Mouse (Mus musculus): ENCODE results near the gene Fam114a1.

Gene Fam114a1

DNA sequence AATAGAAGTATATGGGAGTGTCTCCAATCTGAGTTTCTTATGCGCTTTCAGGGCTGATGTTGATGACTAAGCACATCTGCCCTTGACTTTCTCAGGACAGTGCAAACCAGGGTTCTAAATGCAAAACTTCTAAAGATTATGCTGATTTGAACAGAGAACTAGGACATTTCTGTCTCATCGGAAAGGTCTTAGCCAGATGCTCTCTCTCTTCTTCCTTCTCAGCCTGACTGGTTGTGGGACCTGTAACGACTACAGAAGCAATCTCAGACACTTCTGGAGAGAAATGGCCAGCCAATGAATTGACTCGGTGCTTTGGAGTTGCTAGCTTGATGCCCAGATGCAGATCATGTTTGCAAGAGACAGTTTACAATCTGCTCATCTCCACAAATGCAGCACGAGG is 80.0 kb downstream of the Fam114a1 start:
- intact Hi-C loops (cut with DNase I), result loop anchor here (5.0 kb wide), 1 partner anchor 43 kb away; no protein-coding TSS in a partner anchor

DNA sequence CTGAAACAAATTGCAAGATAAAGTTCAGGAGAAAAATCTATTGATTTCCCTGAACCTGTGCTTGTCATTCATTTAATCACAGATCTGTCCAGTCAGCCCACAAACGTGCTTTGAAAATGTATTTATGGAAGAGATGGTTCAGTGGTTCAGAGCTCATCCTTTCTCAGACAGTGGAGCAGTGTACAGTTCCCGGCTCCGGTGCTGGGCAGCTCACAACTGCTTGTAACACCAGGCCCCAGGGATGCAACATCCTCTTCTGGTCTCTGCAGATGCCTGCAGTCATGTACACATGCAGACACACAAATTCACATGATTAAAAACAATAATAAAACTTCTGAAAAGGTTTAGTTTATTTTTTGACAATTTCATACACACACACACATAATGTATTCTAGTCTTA is 81.6 kb downstream of the Fam114a1 start:
- intact Hi-C loops (cut with DNase I), result no loop called here

DNA sequence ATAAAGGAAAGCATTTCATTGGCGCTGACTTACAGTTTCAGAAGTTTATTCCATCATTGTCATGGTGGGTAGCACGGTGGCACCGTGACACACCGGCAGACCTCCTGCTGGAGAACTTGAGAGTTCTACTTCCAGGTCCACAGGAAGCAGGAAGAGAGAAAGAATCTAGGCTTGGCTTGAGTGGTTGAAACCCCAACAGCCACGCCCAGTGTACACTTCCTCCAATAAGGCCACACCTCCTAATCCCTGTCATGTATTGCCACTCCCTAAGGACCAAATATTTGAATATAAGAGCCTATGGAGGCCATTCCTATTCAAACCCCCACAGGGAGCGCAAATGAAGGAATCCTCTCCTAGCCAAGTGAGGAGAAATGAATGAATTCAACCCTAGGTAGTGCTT is 87.7 kb downstream of the Fam114a1 start:
- intact Hi-C loops (cut with DNase I), result no loop called here

DNA sequence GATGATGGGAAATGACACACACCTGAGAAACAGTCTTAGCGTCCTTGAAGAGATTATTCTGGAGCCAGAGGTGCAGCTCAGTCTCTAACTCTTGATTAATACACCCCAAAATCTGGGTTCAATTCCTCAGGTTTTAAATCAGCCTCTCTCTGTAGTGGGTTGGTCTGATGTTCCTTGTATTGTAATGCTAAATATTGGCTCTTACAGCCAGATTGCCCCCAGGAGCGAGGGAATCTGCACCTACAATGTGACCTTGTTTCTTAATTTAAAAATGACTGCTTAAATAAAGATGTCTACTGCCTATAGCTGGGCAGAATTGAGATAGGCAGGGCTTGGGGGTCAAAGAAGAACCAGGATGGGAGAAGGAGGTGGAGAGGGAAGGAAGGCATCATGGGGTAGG is 89.9 kb downstream of the Fam114a1 start:
- intact Hi-C loops (cut with DNase I), result no loop called here

DNA sequence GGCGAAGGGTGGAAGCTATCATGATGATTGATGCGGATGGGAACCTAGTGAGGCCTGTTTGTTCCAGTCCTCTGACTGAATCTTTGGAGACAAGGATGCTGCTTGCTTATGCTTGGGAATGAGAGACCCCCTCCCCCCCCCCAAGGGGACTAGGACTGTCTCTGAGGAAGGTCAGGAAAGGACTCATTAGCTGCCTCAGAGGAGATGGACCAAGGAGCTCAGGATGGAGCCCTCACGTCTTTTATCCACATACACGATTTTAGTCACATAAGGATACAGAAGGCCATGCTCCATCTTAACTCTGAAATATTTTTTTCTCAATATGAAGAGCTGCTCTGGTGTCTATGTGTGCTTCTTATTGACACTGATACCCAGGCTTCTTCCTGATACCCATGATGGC is 92.4 kb downstream of the Fam114a1 start:
- intact Hi-C loops (cut with DNase I), result no loop called here

DNA sequence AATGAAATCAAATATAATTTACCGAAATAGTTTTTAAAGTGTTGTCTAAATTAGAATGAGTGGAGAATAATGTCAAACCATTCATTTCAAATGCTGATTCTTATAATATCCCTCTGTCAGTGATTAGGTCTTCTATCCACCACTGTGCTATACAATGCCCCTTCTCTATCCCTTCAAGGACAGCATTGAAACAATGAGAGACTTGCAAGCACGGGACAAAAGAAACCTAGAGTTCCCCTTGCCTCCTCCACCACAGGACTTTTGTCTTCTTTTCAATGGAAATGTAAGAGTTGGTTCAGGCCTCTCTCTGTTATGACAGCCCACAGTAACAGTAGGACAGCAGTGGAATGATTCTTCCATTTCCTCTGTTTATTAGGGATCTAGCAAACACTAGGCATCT is 93.4 kb downstream of the Fam114a1 start:
- intact Hi-C loops (cut with DNase I), result no loop called here

DNA sequence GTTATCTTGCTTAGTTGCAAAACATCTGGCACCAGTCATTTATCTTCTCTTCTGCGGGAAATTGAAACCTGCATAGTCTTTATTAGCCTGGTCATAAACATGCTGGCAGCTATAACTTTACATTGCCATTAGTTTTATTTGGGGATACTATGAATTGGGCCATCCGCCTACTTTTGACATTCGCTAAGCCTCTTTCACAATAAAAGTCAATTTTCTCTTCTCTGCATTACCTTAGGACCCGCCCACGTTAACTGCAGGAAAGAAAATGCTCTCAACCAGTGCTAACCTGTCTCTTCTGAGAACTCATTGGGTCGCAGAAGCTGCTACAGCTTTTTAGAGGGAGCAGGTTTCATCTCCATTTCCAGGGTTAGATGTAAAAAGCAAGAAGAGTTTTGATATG is 98.3 kb downstream of the Fam114a1 start:
- intact Hi-C loops (cut with DNase I), result no loop called here

DNA sequence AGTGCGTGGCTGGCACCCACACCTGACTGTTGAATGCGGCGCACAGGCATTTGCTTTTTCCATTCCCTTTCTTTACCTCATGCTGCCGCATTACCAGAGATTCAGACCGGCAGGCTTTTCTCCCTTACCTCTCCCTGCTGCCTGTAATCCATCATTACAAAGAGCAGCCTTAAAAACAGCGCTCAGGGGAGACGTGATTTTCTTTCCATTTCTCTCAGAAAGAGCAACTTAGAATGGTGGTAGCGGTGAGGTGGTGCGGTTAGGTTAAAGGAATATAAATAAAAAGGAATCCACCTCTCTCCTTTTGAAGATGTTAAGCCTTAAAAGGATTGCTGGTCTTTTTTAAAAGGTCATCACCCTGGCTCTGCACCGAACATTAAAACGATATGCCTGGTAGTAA is 100.0 kb downstream of the Fam114a1 start:
- intact Hi-C loops (cut with DNase I), result no loop called here

DNA sequence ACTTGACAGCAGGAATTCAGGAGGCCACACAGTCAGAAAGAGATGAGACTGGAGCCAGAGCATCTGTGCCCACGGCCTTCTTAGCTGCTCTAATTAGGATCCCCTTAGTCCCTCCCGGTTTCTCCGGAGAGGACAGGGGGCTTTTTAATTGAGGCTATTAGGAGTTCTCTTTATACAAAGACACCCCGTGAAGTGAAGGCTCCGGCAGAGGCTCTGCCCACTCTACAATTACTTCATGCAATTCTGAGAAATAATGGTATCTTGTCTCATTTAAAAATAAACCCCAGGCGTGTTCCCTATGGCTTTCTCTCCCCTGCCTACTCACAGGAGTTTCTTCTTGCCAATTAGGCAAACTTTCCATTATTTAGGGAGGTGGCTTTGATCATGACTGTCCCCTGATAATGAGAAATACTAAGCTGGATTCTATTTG is 101.8 kb downstream of the Fam114a1 start:
- intact Hi-C loops (cut with DNase I), result no loop called here

DNA sequence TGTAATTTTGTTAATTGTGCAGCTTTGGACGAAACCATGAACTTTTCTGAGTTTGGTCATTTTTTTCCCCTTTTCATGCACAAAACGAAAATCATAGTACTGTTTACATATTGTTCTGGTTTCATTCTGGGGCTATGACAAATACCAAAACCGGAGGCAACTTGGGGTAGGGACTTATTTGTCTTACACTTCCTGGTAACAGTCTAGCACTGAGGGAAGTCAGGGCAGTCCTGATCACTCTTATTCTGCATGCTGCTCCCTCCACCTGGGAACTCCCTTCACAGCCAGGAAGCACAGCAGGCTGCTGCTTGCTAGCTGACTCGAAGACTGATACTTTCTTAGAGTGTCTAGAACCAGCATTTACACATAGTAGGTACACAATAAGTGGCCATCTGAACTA is 103.4 kb downstream of the Fam114a1 start:
- intact Hi-C loops (cut with DNase I), result no loop called here

DNA sequence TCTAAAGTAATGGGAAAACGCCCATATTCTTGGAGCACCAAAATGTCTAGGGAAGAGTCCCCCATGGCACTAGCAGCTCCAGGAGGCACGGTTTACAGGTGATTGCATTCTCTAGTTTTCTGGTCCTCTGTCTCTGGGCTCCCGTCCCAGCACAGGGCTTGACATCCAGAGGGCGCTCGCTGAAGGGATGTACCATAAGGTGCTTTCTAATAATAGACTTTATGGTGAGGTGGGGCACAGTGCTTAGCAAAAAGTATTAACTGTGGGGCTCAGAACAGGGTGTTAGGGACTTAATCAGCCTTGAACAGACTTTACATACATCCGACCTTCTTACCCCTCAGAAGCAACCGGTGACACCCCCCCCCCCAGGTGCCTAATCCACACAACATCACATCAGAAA is 104.8 kb downstream of the Fam114a1 start:
- intact Hi-C loops (cut with DNase I), result no loop called here

DNA sequence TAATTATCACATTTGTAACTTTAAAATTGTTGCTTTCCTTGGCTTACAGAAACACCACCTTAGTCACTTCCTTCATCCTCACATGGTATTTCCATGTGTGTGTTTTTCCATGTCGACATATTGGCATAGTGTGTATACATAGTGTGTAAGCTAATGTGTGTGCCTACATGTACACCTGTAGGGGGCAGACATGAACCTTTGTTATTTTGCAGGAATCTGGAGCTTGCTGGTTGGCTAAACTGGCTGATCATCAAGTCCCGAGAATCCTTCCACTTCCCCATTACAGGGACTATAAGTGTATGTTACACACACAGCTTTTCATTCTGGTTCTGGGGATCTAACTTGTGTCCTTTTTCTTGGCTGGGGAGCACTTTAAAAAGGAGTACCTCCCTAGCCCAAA is 106.2 kb downstream of the Fam114a1 start:
- intact Hi-C loops (cut with DNase I), result no loop called here

DNA sequence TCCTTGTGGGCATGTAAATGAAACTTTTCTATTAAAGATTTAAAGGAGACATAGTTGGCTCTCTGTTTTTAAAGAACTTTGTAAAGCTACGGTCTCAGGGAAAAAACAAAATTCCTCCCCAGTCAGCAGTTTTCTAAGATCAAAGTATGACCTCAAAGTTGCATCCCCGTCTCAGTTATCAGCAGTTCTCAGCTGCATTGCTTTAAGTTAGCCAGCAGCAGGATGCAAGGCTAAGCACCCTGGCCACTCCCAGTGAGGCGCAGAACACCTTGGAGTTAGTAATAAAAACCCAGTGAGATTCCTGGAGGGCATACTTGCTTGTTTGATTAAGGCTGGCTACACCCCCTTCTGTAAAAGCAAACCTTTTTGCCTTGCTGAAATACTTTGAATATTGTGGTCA is 106.9 kb downstream of the Fam114a1 start:
- intact Hi-C loops (cut with DNase I), result no loop called here

DNA sequence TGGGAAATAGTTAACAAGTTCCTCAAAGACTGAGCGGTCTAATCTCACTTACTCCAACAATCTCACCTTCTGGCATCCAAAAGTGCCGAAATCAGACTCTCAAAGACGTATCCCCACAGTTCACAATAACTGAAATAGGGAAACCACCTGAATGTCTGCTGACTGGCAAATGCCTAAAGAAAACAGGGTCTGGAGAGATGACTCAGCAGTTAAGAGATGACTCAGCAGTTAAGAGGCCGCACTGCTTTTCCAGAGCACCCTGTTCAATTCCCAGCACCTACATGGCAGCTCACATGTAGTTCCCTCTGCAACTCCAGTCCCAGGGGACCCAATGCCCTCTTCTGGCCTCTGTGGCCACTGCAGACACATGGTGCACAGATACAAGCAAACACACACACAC is 108.2 kb downstream of the Fam114a1 start:
- intact Hi-C loops (cut with DNase I), result no loop called here

DNA sequence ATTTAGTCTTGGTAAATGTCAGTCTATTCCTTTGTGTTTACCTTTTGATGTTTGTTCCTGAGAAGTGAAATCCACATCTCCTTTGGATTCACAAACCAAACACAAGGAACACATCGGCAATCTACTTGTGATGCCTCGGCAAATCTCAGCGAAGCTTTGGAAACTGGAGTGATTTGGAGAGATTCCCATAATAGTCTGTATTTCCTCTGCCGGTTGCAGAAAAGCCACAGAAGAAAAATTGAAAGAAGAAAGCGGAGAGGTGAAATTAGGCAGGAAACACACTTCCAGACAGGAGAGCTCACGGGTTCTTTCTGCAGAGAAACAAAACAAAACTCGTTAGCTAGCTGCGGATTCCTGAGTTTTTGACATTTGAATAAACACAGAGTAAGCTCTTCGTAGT is 110.0 kb downstream of the Fam114a1 start:
- intact Hi-C loops (cut with DNase I), result no loop called here

DNA sequence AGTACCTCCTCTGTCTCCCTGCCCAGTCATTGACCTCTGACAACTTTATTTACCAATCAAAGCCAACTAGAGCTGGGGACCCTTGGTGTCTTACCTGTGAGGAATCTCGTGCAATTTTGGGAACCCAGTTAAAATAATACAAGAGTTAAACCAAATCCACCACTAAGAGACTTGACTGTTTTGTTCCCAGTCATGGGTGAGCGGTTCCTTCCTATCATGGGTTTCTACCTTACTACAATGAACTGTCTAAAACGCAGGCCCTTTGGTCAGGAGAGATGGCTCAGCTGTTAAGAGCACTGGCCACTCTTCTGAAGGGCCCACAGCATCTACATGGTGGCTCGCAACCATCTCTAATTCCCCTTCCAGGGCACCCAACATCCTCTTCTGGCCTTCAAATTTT is 112.0 kb downstream of the Fam114a1 start:
- intact Hi-C loops (cut with DNase I), result no loop called here

DNA sequence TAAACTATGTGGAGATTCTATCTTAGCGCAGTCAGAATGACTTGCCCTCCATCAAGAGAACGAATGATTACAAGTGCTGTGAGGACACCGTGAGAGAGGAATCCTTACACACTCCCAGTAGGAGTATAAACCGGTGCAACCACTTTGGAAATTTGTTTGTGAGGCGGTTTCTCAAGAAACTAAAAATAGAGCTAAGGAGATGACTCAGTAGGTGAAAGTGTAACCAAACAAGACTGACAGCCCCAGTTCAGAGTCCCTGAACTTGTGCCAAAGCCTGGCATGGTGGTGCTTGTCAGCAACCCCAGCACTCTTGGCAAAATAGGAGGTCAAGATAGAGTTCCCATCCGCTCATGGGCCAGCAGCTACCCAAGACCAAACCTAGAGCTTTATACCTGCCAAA is 116.7 kb downstream of the Fam114a1 start:
- intact Hi-C loops (cut with DNase I), result no loop called here

DNA sequence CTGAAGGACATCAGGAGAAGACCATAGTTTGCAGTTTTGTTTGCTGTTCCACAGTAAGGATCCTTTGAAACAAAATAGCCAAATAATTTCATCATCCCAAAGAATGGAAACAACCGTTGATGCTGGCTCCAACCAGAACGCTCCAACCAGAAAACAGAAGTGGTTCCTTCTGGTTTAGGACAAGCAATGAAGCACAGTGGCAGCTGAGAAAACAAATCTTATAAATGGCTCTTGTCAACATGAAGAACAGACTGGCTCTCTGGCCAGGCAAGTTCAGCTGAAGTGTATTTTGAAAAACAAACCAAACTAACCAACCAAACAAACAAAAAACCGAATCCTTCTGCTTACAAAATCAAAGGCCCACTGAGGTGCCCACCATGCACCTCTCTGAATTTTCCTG is 119.8 kb downstream of the Fam114a1 start:
- intact Hi-C loops (cut with DNase I), result no loop called here

DNA sequence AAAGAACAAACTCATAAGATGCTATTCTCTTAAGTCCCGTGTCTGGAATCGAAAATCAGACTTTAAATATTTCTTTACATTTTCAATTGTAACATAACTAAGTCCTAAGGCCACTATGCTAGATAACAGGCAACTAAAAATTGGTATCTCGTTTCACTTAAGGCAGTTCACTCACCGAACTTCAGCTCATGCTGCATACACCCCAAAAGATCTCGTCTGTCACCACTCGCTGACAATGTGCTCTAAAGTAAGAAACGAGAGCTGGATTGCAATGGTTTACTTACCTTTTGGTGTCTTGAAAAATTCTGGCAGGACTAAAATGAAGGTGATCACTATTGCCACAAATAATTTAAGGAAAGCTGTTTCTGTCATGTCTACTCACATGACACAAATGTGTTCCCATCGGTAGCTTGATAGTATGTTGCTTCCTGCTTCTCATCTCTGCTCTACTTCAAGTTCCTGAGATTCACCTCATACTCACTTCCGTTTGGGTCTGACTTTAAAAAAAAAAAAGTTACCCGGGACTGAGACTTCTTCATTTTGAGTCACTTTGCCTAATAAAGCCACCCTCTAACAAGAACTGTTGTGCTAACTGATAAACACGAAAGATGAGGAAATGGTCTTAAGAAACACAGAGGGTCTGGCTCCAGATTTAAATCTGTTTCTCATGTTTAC is 121.5 kb downstream of the Fam114a1 start:
- intact Hi-C loops (cut with DNase I), result no loop called here

Small RNA genes lying within 50 kb of the gene (microRNA-seq; reads per million reads assigned to microRNA genes)
- 221 to 286 reads per million in 2 experiments for gene Mir574
